Mouse (Mus musculus): ENCODE data around the gene Car9.

DNA sequence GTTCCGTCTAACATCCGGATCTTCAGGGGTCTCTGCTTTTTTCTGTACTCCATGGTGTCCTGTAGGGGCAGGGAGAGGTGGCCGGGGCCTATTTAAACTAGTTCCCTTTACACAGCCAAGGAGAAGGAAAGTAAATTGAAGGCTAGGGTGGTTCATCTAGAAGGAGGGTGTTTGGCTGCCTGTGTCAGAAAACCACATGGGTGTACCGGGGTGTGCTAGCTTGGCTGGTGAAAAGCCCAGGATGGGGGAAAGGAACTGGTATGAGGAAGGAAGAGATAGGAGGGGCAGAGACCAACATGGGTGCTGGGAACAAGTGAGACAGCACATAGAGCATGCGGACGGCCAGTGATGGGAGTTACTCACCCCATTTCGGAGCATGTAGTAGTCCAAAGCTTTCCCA lies 49.2 kb downstream of the Car9 start:
- no peak for TF ChIP-seq CTCF (IDR thresholded peaks at IDR 0.05; ENCODE audit: extremely low read depth, insufficient read length, insufficient replicate concordance, low read depth, low read length)
- TF ChIP-seq POLR2A (IDR thresholded peaks at IDR 0.05; ENCODE audit: low read depth, low read length) = no peak

Data from small intestine, adult 2 months (tissue).